Mouse (Mus musculus) gastrocnemius, adult 18-20 months (tissue): ENCODE results near the gene Adgrb3. TPM values are rescaled to one million over a fixed set of nuclear protein-coding genes. Genes with fewer than 3 reads are reported as not detected.
"Not testable (repeated sequence)": the region's sequence is repeated elsewhere in the genome, so short reads cannot be mapped to it uniquely, and the experiment has no call there.

Experiments used
- DNase-seq: peaks from one replicate; pipeline ENCODE4 v3.0.0; 2021; ENCODE audit warnings: low spot score
- total RNA-seq, 2 experiments: library from RNA; stranded (reverse); gene quantifications; 2 replicates each; pipeline ENCODE4 v1.2.3; 2021

Adgrb3 gene
- total RNA-seq, 2 experiments from 2014 or later = 0.05 TPM; not detected in 1

GRCm38 (mm10) chr1:25017851-25018250 lies 811.7 kb downstream of the Adgrb3 start:
- DNase-seq = not testable (repeated sequence)
